Mouse (Mus musculus): ENCODE results near the gene Pde6b. TPM values are rescaled to one million over a fixed set of nuclear protein-coding genes. Genes with fewer than 3 reads are reported as not detected.

Pde6b gene
- polyA plus RNA-seq, 1 experiment from 2014 or later, result not detected

- Histone ChIP-seq H3K4me1 (ENCODE audit: control insufficient read depth, insufficient read depth, low read length) (no peaks in the 10 kb centered on the region), H3K9me3 (replicated peaks; ENCODE audit: control insufficient read depth, low read length) (no peaks in the 10 kb centered on the region), H3K4me2 (ENCODE audit: low read length) (no peak overlapping the region), H3K4me3 (ENCODE audit: low read depth, low read length) (no peak overlapping the region), H3K9ac (ENCODE audit: low read length) (no peak overlapping the region), H3K27me3 (replicated peaks; ENCODE audit: control insufficient read depth, insufficient read depth, low read length) (peaks cover 13% of the 10 kb centered on the region), H3K27ac (ENCODE audit: low read depth, low read length) (no peak overlapping the region), H3K36me3 (ENCODE audit: control insufficient read depth, insufficient read depth, low read length) (no peaks in the 10 kb centered on the region)
- ATAC-seq (no peak), DNase-seq (ENCODE audit: low spot score) (no peak)
- WGBS, result 73% methylated on average over 1 of the region's 1 CpGs
Observed at GRCm38 (mm10) chr5:108376059-108376458, 12.1 kb upstream of the Pde6b start.

GRCm38 (mm10) chr5:108378346-108378745 is 9.8 kb upstream of the Pde6b start:
- Histone ChIP-seq H3K9ac (ENCODE audit: low read length) (no peak overlapping the region), H3K9me3 (replicated peaks; ENCODE audit: control insufficient read depth, low read length) (no peaks in the 10 kb centered on the region), H3K27me3 (replicated peaks; ENCODE audit: control insufficient read depth, insufficient read depth, low read length) (no peaks in the 10 kb centered on the region), H3K4me1 (ENCODE audit: control insufficient read depth, insufficient read depth, low read length) (no peaks in the 10 kb centered on the region), H3K4me2 (ENCODE audit: low read length) (no peak overlapping the region), H3K36me3 (ENCODE audit: control insufficient read depth, insufficient read depth, low read length) (no peaks in the 10 kb centered on the region), H3K27ac (ENCODE audit: low read depth, low read length) (no peak overlapping the region), H3K4me3 (ENCODE audit: low read depth, low read length) (no peak overlapping the region)
- no peak for ATAC-seq
- WGBS, result 88% methylated on average over 4 of the region's 4 CpGs
- no peak for DNase-seq (ENCODE audit: low spot score)

GRCm38 (mm10) chr5:108385632-108386031 is 2.6 kb upstream of the Pde6b start:
- Histone ChIP-seq H3K4me2 (ENCODE audit: low read length) (no peak overlapping the region), H3K27ac (ENCODE audit: low read depth, low read length) (no peak overlapping the region), H3K4me1 (ENCODE audit: control insufficient read depth, insufficient read depth, low read length) (no peaks in the 10 kb centered on the region), H3K9me3 (replicated peaks; ENCODE audit: control insufficient read depth, low read length) (no peaks in the 10 kb centered on the region), H3K4me3 (ENCODE audit: low read depth, low read length) (no peak overlapping the region), H3K27me3 (replicated peaks; ENCODE audit: control insufficient read depth, insufficient read depth, low read length) (no peaks in the 10 kb centered on the region), H3K36me3 (ENCODE audit: control insufficient read depth, insufficient read depth, low read length) (no peaks in the 10 kb centered on the region), H3K9ac (ENCODE audit: low read length) (no peak overlapping the region)
- ATAC-seq (no peak), DNase-seq (ENCODE audit: low spot score) (no peak)
- WGBS, result 89% methylated on average over 2 of the region's 2 CpGs

DNA sequence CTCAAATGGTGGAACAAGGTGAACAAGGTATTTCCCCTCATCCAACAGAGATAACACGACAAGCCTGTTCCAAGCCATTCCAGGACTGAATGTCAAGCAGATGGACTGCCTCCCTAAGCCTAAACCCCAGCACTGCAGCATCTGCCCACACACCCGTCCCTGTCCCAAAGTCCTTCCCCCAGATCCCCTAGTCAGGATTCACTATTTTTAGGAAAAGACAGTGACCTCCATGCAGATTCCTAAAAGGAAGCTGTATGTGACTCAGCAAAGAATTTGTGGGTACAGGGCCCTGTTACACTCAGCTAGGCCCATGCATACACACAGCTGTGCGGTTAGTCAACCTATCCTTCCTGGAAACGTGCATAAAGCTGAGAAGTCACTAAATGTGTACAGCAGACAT is 1.7 kb upstream of the Pde6b start:
- no peak overlapping the region for H3K4me3 ChIP-seq (ENCODE audit: low read depth, low read length)
- H3K36me3 ChIP-seq (ENCODE audit: control insufficient read depth, insufficient read depth, low read length), result no peaks in the 10 kb centered on the region
- H3K4me1 ChIP-seq (ENCODE audit: control insufficient read depth, insufficient read depth, low read length), result no peaks in the 10 kb centered on the region
- H3K27me3 ChIP-seq (replicated peaks; ENCODE audit: control insufficient read depth, insufficient read depth, low read length), result no peaks in the 10 kb centered on the region
- no peak overlapping the region for H3K4me2 ChIP-seq (ENCODE audit: low read length)
- DNase-seq (ENCODE audit: low spot score) (no peak), ATAC-seq (no peak)
- H3K27ac ChIP-seq (ENCODE audit: low read depth, low read length), result no peak overlapping the region
- WGBS, result 71% methylated on average over 4 of the region's 4 CpGs
- no peak overlapping the region for H3K9ac ChIP-seq (ENCODE audit: low read length)
- H3K9me3 ChIP-seq (replicated peaks; ENCODE audit: control insufficient read depth, low read length), result no peaks in the 10 kb centered on the region

- H3K9ac ChIP-seq (ENCODE audit: low read length), result no peak overlapping the region
- H3K36me3 ChIP-seq (ENCODE audit: control insufficient read depth, insufficient read depth, low read length), result no peaks in the 10 kb centered on the region
- 78% methylated on average over 3 of the region's 3 CpGs for WGBS
- no peak overlapping the region for H3K4me3 ChIP-seq (ENCODE audit: low read depth, low read length)
- DNase-seq (ENCODE audit: low spot score) (no peak), ATAC-seq (no peak)
- H3K4me1 ChIP-seq (ENCODE audit: control insufficient read depth, insufficient read depth, low read length), result no peaks in the 10 kb centered on the region
- H3K27me3 ChIP-seq (replicated peaks; ENCODE audit: control insufficient read depth, insufficient read depth, low read length), result no peaks in the 10 kb centered on the region
- H3K27ac ChIP-seq (ENCODE audit: low read depth, low read length), result no peak overlapping the region
- no peaks in the 10 kb centered on the region for H3K9me3 ChIP-seq (replicated peaks; ENCODE audit: control insufficient read depth, low read length)
- no peak overlapping the region for H3K4me2 ChIP-seq (ENCODE audit: low read length)
Observed at GRCm38 (mm10) chr5:108389744-108390143, 1.6 kb downstream of the Pde6b start.

- Histone ChIP-seq H3K27ac (ENCODE audit: low read depth, low read length) (no peak overlapping the region), H3K9me3 (replicated peaks; ENCODE audit: control insufficient read depth, low read length) (no peaks in the 10 kb centered on the region)
- no peak for DNase-seq (ENCODE audit: low spot score)
Observed at GRCm38 (mm10) chr5:108403453-108403852, 15.3 kb downstream of the Pde6b start.

GRCm38 (mm10) chr5:108405460-108405859 is 17.3 kb downstream of the Pde6b start:
- ATAC-seq (no peak), DNase-seq (ENCODE audit: low spot score) (no peak)
- Histone ChIP-seq H3K9ac (ENCODE audit: low read length) (no peak overlapping the region), H3K9me3 (replicated peaks; ENCODE audit: control insufficient read depth, low read length) (no peaks in the 10 kb centered on the region), H3K36me3 (ENCODE audit: control insufficient read depth, insufficient read depth, low read length) (no peaks in the 10 kb centered on the region), H3K4me2 (ENCODE audit: low read length) (no peak overlapping the region), H3K4me1 (ENCODE audit: control insufficient read depth, insufficient read depth, low read length) (no peaks in the 10 kb centered on the region), H3K4me3 (ENCODE audit: low read depth, low read length) (no peak overlapping the region), H3K27ac (ENCODE audit: low read depth, low read length) (no peak overlapping the region), H3K27me3 (replicated peaks; ENCODE audit: control insufficient read depth, insufficient read depth, low read length) (no peaks in the 10 kb centered on the region)
- 82% methylated on average over 1 of the region's 1 CpGs for WGBS

More at GRCm38 (mm10) chr5:108403453-108403852, 15.3 kb downstream of the Pde6b start:
- Histone ChIP-seq H3K36me3 (ENCODE audit: control insufficient read depth, insufficient read depth, low read length) (no peaks in the 10 kb centered on the region), H3K4me2 (ENCODE audit: low read length) (no peak overlapping the region), H3K9ac (ENCODE audit: low read length) (no peak overlapping the region), H3K27me3 (replicated peaks; ENCODE audit: control insufficient read depth, insufficient read depth, low read length) (no peaks in the 10 kb centered on the region), H3K4me3 (ENCODE audit: low read depth, low read length) (no peak overlapping the region), H3K4me1 (ENCODE audit: control insufficient read depth, insufficient read depth, low read length) (no peaks in the 10 kb centered on the region)
- no peak for ATAC-seq
- 80% methylated on average over 4 of the region's 4 CpGs for WGBS

- no peak for ATAC-seq
- no peak for DNase-seq (ENCODE audit: low spot score)
Observed at GRCm38 (mm10) chr5:108406977-108407376, 18.8 kb downstream of the Pde6b start.

DNA sequence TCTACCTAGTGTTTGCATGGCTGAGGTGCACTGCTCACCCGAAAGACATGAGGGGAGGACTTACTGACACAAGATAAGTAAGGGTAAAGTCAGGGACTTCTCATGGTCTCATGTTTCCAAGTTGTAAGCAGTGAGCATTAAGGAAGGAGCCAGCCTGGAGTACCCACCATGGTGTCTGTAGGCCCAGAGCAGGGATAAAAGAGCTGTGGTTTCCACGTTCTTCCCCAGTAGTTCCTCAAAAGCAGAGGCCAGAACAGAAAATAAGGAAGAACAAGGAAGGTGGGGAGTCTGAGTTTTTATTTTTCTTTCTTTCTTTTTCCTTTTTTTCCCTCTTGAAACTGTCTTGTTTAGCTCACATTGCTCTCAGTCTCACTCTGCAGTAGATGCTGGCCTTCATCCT is 26.5 kb downstream of the Pde6b start:
- 86% methylated on average over 2 of the region's 2 CpGs for WGBS
- no peak for ATAC-seq
- no peak for DNase-seq (ENCODE audit: low spot score)

More at GRCm38 (mm10) chr5:108406977-108407376, 18.8 kb downstream of the Pde6b start:
- Histone ChIP-seq H3K4me3 (ENCODE audit: low read depth, low read length) (no peak overlapping the region), H3K27ac (ENCODE audit: low read depth, low read length) (no peak overlapping the region), H3K4me2 (ENCODE audit: low read length) (no peak overlapping the region), H3K36me3 (ENCODE audit: control insufficient read depth, insufficient read depth, low read length) (no peaks in the 10 kb centered on the region), H3K4me1 (ENCODE audit: control insufficient read depth, insufficient read depth, low read length) (no peaks in the 10 kb centered on the region), H3K27me3 (replicated peaks; ENCODE audit: control insufficient read depth, insufficient read depth, low read length) (no peaks in the 10 kb centered on the region), H3K9me3 (replicated peaks; ENCODE audit: control insufficient read depth, low read length) (no peaks in the 10 kb centered on the region), H3K9ac (ENCODE audit: low read length) (no peak overlapping the region)
- 71% methylated on average over 2 of the region's 2 CpGs for WGBS

More for the DNA sequence above, 26.5 kb downstream of the Pde6b start:
- Histone ChIP-seq H3K27ac (ENCODE audit: low read depth, low read length) (no peak overlapping the region), H3K4me3 (ENCODE audit: low read depth, low read length) (no peak overlapping the region), H3K4me1 (ENCODE audit: control insufficient read depth, insufficient read depth, low read length) (no peaks in the 10 kb centered on the region), H3K9me3 (replicated peaks; ENCODE audit: control insufficient read depth, low read length) (no peaks in the 10 kb centered on the region), H3K36me3 (ENCODE audit: control insufficient read depth, insufficient read depth, low read length) (no peaks in the 10 kb centered on the region), H3K4me2 (ENCODE audit: low read length) (no peak overlapping the region), H3K9ac (ENCODE audit: low read length) (no peak overlapping the region), H3K27me3 (replicated peaks; ENCODE audit: control insufficient read depth, insufficient read depth, low read length) (no peaks in the 10 kb centered on the region)

Measured in forebrain, embryonic 14.5 days (tissue).